Mouse (Mus musculus) right cerebral cortex, postnatal 4 days (tissue): ENCODE measurements around the gene Stk39.

Experiments
- DNase-seq: peaks from one replicate; pipeline ENCODE4 v3.0.0-alpha.2; 2022

Gene Stk39

DNA sequence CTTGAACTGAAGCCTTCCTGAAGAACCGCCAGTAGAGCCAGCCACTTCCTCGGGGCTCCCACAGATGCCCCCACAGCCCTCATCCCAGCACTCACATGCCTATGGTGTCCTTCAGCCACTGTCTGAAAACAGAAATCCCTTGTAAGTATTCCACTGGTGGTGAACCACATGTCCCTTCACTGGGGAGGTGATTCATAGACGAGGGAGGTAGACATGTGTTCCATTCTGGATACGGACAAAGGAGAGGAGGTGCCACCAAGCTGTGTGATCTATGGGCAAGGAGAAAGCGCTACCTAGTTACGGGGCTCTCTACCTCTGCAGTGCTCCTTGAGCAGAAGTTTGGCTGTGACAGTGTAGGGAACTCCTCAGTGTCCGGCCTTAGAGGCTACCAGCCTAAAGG is 52.9 kb downstream of the Stk39 start:
- DNase-seq = no peak

DNA sequence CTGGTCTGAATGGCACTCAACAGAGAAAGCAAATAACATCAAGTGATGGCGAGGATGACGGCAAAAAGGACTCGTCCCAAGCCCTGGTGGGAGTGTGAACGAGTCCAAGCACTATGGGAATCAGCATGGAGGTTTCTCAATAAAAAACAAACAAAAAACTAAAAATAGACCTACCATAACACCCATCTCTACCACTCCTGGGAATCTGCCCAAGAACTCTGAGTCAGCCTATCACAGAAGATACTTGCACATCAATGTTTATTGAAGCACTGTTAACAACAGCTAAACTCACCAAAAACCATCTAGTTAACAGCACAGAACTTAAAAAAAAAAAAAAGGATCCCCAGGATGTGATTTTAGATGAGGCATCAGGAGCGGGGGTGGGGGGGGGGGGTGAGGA is 55.0 kb downstream of the Stk39 start:
- DNase-seq = no peak

DNA sequence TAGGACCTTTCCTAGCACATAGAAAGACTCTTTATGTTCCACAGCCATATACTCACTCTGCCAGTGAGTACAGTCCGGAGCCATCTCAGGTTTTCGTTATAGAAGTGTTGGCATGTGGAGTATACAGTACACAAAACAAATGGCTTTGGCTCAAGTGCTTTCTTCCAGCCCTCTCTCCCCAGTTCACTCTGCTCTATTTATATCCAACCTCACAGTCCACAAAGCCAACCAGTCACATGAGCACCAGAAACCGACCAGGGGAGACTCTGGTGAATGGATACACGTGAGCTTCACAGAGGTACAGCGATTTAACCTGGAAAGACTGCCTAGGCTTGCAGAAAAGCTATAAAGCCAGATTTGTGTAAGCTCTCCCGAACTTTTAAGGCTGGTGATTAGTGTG is 56.4 kb downstream of the Stk39 start:
- DNase-seq = no peak

DNA sequence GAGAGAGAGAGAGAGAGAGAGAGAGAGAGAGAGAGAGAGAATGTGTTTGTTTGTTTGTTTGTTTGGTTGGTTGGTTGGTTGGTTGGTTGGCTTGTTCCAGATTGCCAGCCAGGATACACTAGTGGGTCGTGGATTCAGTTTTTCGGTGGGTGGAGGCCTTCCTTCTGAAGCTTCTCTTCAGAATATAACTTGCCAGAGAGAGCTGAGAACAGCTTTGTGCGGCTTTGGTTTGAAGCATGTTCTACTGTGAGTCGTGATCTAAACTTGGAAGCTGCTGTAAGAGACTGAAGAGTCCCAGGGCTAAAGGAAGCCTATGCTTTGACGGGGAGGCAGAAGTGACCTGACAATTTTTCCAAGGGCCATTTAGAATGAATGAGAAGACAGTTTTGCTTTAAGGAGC is 59.9 kb downstream of the Stk39 start:
- no peak for DNase-seq

DNA sequence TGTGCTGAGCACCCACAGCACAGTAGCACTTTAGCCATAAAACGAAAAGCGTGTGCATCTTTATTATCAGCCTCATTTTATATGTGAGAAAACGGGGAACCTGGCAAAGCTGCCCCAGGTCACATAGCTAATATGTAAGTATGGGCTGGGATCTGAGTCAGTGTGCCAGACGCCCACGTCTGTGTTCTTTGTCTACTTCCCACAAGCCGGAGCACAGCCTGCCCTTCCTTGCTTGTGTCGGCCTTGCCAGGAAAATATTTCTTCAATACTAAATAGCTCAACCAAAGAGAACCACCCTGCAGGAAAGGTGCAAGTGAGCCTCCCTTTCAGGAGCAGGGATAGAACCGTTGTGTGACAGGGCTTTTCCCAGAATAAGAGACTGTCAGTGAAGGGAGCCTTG is 60.9 kb downstream of the Stk39 start:
- no peak for DNase-seq

DNA sequence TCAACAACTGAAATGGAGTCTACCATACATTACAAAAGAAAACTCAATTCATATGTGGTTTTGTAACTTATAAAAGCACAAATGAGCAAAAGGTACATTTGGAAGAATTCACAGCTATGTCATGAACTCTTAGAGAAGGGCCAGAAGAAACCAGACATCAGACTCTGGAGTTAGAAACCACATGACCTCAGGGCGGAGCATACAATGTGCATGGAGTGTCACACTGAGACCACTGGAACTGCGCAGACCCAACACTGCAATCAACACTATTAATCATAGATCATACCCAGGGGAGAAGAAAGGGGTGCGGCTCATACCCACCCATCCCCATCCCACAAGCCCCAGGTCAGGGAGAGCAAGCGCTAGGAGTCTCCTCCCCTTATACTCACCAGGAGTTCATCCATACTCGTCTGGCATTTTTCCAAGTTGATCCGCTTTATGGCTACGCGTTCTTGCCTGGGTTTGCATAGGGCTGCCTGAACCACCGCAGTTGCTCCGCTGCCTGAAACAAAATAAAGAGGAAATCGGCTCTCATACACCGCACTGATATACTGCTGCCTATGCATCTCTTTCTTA is 62.3 kb downstream of the Stk39 start:
- DNase-seq = no peak

DNA sequence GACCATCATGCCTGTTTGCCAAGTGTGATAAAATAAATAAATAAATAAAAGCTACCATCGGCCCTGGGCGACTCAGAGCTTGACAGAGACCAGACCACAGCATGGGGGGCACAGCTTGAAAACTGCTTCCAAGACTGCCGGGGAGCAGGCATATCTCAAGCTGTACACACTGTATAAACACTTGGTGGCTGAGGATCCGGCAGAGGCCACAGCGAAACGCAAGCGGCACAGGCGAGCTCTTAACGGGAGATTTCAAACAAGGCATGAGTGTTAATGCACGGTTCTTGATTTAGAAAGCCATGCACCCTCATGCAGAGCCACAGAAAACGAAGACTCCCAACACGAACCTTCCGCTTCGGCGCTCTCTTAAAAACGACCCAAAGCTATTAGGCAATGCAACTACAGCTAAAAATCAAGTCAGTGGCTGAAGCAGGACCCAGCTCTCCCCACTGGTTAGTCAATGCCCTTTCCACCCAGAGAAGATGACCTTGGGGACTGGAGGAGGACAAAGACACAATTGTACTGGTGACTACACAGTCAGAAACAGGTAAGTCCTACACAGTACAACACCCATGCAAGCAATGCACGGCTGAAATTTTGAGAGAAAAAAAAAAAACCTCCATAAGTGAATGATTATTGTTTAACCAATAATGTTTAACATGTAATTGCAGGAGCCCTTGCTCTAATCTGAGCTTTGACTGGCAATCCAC is 63.6 kb downstream of the Stk39 start:
- DNase-seq = no peak

DNA sequence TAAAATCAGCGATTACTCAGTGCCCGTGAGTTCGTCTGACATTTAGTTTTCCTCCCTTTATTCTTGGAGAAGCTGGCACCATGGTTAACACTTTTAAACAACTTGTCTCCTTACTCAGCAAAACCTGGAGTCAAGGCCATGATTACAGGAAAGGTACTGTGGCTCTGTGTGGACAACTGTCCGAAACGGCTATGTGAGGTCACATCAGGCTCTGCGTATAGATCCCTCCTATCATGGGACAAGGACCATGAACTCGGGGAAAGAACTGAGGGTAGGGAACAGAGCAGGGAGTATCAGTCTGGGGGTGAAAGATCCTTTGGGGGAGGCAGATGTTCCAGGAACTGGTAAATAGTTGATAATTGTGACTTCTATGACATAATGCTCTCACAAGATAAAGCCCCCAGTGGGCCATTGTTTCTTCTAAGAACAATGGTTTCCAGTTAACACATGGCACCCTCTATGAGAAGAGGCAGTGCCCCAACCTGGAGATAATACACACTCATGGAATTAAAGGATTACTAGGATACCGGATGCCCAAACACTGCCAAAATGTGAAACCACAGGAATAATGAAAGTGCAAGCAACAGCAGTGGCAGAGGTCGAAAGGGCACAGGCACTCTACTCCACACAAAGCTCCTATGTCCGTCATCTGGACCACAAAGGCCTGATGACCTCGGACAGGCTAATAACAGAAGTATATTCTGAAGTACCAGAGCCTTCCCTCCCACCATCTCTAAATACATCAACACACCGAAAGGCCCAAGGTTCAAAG is 64.7 kb downstream of the Stk39 start:
- DNase-seq = no peak

DNA sequence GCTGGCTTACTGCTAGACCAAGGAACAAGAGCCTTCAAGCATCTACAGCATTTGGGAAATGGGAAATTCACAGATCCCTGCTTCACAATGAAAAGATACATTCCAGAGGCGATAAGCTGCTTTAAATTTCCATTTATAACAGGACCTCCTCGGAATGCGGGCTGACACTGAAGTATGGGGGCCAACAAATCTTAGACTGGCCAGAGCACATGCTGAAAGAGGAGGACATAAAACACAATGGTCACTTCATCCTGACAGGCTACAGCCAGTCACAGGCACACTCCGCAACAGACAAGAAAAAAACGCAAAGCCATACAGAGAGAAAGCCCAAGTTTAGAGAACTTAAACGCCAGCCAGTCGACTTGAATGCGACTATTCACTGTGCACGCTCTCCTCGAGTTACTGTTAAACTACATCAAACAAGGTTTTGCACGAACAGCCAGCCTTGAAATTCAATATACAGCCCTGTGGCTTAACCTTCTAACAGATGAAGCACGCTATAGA is 65.4 kb downstream of the Stk39 start:
- DNase-seq = no peak

DNA sequence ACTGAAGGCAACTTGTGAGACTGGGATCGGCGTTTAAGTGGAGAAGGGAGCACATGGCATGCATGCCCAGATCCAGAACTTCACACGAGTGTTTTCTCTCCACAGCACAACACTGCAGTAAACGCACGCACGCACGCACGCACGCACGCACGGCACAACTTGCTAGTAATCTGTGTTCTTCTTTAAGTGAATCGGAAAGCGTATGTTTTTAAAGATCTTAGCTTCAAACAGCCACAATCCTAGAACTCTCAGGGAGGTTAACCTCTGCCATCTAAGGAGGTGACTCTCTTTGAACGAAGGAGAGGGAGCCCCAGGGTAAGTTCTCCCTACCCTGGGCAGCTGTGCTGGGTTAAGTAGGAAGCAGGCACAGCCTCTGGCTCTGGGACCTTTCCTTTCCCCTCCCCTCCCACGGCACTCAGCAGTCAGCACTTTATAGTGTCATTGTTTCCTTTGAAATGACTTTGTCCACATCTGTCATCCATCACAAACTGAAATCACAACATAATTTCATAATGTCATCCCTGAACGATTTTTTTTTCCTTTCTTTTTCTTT is 66.8 kb downstream of the Stk39 start:
- DNase-seq = no peak

DNA sequence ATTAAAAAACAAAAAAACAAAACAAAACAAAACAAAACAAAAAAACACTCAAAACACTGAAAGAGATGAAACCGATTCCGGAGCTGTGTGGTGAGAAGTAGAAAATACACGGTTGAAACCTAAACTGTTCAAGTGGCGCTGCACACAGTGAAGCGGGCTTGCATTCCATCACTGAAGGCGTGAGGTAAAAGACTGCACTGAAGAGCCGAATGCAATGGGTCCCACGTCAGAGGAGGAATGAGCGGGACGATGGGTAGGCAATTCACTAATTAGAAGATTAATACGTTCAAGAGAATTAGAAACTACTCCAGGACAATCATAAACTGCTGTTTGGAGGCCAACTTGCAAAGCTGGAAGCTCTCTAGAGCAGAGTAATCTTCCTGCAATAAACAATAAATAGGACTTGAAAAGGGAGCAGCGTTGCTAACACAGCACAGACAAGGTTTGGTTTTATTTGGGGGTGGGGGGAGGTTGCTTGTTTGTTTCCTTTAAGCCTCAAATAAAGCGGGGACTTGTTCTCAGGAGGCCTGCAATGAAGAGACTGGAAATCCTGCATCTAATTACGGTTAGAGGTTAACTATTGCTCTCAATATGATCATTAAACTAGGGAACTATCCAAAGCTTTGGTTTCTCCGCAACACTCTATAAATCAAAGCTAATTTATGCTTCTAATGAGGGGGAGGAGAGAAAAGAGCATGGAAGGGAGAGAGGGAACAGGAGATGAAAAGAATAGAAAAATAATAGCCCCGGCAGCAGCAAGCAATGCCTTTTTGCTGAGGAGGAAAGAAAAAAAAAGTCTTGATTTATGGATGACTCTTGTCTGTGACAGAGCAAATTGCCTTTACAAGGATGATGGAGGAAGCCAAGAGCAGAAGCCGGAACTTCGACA is 67.5 kb downstream of the Stk39 start:
- no peak for DNase-seq

DNA sequence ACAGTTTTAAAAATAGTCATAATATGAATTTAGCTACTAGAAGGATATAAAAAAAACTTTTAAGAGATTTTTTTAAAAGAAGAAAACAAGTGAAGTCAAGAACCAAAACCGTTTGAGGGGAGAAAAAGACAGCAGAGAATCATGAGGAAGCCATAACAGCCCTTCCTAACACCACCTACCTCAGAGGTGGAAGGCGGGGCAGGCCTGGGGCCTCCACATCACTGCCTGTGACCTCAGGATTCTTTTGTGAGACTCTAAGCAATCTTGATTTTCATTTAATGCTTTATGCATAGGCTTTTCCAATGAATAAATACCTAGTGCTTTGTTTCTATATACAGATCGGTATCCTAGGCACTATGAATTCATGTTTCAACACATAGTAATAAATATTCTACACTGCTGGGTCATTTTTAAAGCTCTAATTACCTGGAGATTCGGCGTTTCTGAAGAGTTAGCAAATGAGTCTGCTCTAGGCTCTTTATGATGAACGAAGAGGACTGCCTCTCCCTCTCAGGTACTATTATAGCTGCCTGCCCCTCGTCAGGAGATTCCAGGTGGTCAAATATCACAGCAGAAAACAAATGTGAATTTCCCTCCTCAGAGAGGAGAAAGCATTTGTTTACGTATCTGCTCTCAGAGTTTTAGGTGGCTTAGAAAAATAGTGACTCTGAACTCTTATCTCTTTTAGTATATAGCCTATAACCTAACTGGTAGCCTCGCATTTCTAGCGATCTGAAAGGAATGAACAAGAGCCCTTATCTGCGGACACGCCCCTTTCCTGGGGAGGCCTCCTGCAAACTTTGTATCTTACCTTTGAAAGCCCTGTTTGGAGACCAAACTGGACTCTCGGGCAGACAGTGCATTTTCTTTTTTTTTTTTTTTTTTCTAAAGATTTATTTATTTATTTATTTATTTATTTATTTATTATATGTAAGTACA is 78.2 kb downstream of the Stk39 start:
- no peak for DNase-seq

DNA sequence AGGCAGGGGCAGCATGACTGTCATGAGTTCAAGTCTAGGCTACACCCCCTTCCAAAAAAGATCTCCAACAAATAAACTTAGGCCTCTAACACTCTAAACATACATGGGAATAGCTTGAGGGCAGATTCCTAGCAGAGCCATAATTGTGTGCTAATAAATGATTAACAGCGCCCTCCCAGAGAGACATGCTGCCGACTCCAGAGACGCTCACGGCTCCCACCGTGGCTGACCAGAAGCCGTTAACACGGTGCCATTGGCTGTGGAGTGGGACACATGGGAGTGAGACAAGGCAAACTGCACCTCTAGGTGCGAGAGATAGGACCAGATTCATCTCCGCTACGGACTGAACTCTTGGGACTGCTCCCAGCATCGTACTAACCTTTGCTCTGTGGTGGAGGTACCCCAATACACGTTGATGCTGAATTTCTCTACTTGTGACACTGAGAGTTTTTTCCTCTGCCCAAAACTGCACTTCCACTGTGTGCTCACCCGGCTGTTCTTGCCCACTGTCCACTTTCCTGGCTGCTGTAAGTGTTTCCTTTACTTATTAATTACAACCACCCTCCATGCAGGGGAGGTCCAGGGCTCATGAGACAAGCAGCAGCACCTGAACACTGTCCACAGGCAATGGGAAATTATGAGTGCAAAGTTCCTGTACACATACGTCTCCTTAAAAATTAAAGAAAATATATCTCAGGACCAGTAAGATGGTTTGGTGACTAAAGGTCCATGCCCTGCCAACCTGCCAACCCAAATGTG is 84.1 kb downstream of the Stk39 start:
- DNase-seq = no peak

DNA sequence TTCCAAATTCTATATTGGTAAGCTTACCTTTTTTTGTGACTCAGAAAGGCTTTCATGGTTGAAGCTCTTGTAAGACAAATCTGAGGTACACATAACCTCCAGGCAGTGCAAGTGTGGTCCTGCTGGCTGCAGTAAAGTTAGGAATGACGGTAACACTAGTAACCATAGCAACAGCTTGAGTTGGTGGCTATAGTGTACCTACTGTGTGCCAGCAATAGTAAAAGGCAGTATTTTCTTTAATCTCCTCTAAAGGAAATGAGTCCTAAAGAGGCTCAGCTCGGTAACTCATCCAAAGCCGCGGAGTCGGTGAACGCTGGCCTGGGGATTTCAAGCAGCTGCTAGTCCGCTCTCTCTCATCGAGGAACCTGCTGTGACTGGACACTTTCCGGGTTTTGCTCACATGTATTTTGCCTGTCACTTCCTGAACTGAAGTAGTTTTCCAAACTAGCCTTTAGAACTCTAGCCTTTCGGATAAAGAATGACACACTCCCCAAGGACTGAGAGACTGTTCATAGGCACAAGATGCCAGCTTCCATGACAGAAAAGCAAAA is 85.7 kb downstream of the Stk39 start:
- no peak for DNase-seq

DNA sequence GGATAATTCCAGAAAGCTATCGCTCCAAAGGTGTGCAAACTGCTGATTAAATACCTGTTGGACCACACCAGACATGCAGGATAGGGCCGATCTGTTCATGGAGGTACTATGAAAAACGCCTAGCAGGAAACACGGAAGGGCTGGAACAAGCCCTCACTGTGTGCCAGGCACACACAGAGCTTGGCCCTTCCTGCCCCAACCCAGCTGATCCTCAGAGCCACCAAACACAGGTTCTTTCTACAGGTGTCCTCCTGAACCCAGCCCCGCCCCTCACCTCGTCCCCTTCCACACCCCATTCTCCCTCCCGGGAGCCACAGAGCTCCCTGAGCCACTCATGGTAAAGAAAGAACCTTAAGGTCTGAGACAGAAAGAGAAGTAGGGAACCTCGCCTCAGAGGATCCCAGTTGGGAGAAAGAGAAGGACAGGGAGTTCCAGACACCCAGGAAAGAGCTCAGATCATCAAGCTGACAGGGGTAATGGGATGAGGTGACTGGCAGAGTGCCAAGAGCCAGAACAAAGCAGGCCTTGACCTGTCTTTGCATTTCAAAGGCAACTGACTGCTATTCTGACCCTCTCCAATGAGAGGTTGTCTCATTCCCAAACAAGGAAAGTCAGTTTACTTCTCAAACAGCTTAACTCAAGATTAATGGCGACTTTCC is 86.3 kb downstream of the Stk39 start:
- DNase-seq = no peak

DNA sequence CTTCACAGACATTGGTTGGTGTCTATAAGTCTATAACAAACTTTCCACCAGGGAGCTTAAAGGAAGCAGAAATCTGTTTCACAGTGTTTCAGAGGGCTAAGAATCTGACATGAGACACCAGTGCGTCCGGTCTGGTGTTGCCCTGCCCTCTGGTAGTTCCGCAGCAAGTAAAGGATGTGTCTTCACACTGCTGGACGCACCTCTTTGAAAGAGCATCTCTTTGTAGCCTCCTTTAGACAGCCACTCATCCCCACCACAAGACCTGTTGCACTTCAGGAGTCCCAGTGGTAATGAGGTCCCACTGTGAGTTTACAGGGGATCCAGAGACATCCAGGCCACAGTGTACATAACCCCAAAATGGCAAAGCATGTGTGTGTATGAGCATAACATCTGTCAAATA is 88.1 kb downstream of the Stk39 start:
- DNase-seq = no peak

DNA sequence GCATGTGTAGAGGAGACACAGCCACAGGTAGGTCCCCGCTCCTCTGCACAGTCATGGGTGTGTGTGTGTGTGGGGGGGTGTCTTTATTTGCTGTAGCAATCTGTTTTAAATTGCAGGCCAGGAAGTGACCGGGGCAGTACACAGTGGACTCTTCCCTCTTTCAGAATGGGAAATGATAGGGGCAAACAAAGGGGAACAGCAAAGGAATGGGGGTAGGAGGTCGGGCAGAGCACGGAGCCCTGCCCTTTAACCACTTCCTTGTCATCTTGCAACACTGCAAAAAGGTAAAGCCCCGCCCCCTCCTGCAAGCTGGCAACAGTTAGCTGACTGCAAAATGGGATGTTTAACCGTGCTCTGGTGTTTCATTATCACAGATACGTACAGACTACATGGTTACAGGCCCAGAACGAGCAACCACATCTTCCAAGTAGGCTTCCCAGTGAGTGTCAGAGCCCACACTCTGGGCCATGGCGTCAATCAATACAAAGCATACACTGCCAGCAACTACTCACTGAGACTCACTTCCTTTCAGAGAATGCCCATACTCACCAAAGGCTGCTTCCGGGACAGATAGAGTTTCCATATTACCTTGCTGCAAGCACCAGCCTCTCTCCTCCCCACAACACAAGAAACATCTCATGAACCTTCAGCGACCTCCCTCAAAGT is 89.5 kb downstream of the Stk39 start:
- DNase-seq = no peak

DNA sequence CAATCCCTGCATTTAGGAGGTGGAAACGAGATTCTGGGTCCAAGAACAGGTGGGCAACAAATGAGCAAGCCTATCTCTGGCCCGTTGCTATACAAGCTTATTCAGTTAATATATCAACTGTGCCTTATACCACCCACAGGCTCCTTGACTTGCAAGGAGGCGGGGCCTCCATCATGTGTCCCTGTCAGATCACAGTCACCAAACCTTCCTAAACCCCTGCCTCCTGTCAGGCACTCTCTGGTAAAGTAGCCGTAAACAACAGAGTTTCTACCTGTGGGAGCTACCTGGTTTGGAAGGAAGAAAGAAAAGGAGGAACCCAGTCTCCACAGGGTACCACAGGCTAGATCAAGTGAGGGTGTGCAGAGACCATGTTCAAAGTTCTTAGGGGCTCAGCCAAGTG is 90.2 kb downstream of the Stk39 start:
- DNase-seq = no peak

DNA sequence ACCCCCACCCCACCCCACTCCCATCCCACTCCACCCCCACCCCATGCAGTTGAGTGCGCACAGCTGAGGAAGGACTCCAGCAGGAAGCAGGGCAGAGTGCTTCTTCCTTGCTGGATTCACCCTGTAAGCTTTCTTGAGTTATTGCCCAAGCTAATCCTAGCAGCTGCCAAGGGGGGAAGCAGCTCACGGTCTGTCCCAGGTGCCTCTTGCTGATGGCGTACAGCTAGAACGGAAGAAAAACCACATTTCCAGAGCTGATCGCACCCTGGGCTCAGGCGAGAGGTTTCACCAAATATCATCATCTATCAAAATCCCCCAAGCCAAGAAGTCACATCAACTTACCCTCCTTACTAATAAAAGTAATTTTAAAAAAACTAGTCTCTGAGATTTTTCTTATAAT is 90.9 kb downstream of the Stk39 start:
- DNase-seq = no peak
